Mouse (Mus musculus): ENCODE results near the gene Zfp2. TPM values are rescaled to one million over a fixed set of nuclear protein-coding genes. Genes with fewer than 3 reads are reported as not detected.

The Zfp2 gene
- total RNA-seq, 1 experiment, result 6.3 TPM

DNA sequence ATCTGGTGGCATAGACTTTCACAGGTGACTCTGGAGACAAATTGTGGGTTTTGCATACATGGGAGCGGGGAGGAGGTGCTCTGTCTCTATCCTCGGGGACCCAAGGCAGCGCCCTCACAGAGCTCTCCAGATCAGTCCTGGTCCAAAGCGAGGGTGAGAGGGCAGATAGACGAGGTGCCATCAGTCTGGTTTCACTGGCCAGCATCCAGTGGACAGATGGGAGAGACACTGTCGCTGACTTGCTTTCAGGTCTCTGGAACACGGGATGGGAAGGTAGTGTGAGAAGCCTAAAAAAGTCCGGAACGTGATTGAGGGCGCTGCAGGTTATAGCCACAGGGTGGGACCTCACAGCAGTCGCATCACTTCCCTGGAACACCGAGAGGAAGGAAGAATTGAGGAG, 26.4 kb upstream of the Zfp2 start:
- Histone ChIP-seq H3K9me3 (ENCODE audit: control insufficient read depth, insufficient read depth, low read depth, low read length) (no peaks in the 10 kb centered on the region), H3K9ac (ENCODE audit: insufficient read depth, low read depth, low read length, poor library complexity, severe bottlenecking) (0 out of 2 replicates have a peak overlapping the region, but pooled peaks have one; percentile 3), H3K36me3 (ENCODE audit: control insufficient read depth, insufficient read depth, low read length, poor library complexity, severe bottlenecking) (no peaks in the 10 kb centered on the region), H3K4me3 (ENCODE audit: insufficient read depth in 1 of 2, low read depth in 1 of 2, low read length in 2 of 2, poor library complexity in 1 of 2, severe bottlenecking in 1 of 2) (no peak overlapping the region), H3K4me1 (ENCODE audit: control insufficient read depth in 2 of 2, insufficient read depth in 2 of 2, low read length in 2 of 2, poor library complexity in 1 of 2) (no peaks in the 10 kb centered on the region), H3K27ac (ENCODE audit: insufficient read depth, low read depth, low read length, poor library complexity, severe bottlenecking) (no peak overlapping the region)
- in situ Hi-C loops (cut with MboI; ENCODE audit: low sequenced_read_pairs in 2 of 2, unreplicated experiment in 2 of 2), result loop anchor here in 1 of 2 experiments (5.0 kb wide), 1 partner anchor 110 kb away; no protein-coding TSS in a partner anchor
- no peak for DNase-seq (ENCODE audit: low read depth, low spot score)
- TF ChIP-seq HCFC1 (IDR thresholded peaks at IDR 0.05; ENCODE audit: borderline replicate concordance, insufficient read depth, low read length) (no peak), CHD2 (IDR thresholded peaks at IDR 0.05; ENCODE audit: low read depth, low read length) (no peak), ZNF384 (IDR thresholded peaks at IDR 0.05; ENCODE audit: low read depth, low read length) (no peak), ZC3H11A (IDR thresholded peaks at IDR 0.05; ENCODE audit: borderline replicate concordance, low read depth, low read length) (no peak), MAFK (IDR thresholded peaks at IDR 0.05; ENCODE audit: insufficient read depth, low read depth, low read length) (no peak)

DNA sequence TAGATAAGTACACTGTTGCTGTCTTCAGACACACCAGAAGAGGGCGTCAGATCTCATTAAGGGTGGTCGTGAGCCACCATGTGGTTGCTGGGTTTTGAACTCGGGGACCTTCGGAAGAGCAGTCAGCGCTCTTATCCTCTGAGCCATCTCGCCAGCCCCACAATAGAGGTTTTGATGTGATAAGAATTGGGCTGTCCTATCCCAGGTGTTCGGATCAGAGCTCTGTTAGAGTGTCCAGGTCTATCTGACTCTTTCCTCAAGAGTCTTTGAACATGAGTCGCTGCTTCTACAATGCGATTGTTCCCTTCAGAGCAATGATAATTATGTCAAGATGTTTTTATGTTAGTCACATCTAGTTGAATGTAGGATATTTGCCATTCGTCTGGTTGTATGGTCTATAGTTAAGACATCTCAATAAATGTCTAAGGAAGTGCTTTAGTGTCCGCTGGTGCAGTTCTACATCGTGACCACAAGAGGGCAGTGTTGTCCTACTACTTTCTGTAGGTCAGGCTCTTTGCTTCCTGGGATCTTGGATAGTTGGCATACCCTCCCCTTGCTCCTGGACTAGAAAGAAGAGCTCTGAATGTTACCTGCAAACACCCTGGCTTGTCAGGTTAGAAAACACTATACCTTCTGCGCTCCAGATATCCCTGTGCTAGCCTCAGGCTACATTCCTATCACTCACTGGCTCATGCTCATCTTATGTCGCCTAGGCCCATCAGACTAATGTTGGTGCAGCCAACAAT, 23.8 kb upstream of the Zfp2 start:
- in situ Hi-C loops (cut with MboI; ENCODE audit: low sequenced_read_pairs in 2 of 2, unreplicated experiment in 2 of 2), result loop anchor here in 1 of 2 experiments (5.0 kb wide), 1 partner anchor 113 kb away; no protein-coding TSS in a partner anchor
- peak; percentile 93 for TF ChIP-seq ZC3H11A (IDR thresholded peaks at IDR 0.05; ENCODE audit: borderline replicate concordance, low read depth, low read length)
- no peak for TF ChIP-seq HCFC1 (IDR thresholded peaks at IDR 0.05; ENCODE audit: borderline replicate concordance, insufficient read depth, low read length)
- peak; percentile 60 for DNase-seq (ENCODE audit: low read depth, low spot score)

DNA sequence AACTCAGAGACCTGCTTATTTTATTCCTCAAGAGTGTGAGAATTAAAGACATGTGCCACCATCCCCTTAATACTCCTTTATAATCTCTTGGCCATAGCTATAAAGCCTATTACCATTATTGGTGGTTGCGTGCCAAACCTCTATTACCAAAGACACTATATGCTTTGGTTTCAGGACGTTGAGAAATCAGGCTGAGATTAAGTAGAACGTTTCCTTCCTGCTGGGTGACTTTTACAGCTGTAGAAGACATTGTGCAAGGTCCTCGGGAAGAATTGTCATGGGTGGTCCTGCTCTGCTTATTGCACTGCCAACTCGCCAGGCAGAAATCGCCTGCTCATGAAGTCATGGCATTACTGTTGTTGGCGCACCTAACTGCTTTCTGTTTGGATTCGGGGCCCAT, 22.5 kb upstream of the Zfp2 start:
- DNase-seq (ENCODE audit: low read depth, low spot score), result no peak
- Histone ChIP-seq H3K4me3 (ENCODE audit: insufficient read depth in 1 of 2, low read depth in 1 of 2, low read length in 2 of 2, poor library complexity in 1 of 2, severe bottlenecking in 1 of 2) (no peak overlapping the region), H3K9me3 (ENCODE audit: control insufficient read depth, insufficient read depth, low read depth, low read length) (no peaks in the 10 kb centered on the region), H3K4me1 (ENCODE audit: control insufficient read depth in 2 of 2, insufficient read depth in 2 of 2, low read length in 2 of 2, poor library complexity in 1 of 2) (no peaks in the 10 kb centered on the region), H3K36me3 (ENCODE audit: control insufficient read depth, insufficient read depth, low read length, poor library complexity, severe bottlenecking) (no peaks in the 10 kb centered on the region), H3K9ac (ENCODE audit: insufficient read depth, low read depth, low read length, poor library complexity, severe bottlenecking) (no peak overlapping the region), H3K27ac (ENCODE audit: insufficient read depth, low read depth, low read length, poor library complexity, severe bottlenecking) (no peak overlapping the region)
- in situ Hi-C loops (cut with MboI; ENCODE audit: low sequenced_read_pairs in 2 of 2, unreplicated experiment in 2 of 2), result no loop called here
- TF ChIP-seq ZNF384 (IDR thresholded peaks at IDR 0.05; ENCODE audit: low read depth, low read length) (no peak), HCFC1 (IDR thresholded peaks at IDR 0.05; ENCODE audit: borderline replicate concordance, insufficient read depth, low read length) (no peak), CHD2 (IDR thresholded peaks at IDR 0.05; ENCODE audit: low read depth, low read length) (no peak), MAFK (IDR thresholded peaks at IDR 0.05; ENCODE audit: insufficient read depth, low read depth, low read length) (no peak), ZC3H11A (IDR thresholded peaks at IDR 0.05; ENCODE audit: borderline replicate concordance, low read depth, low read length) (no peak)

More for the DNA sequence above, 23.8 kb upstream of the Zfp2 start:
- Histone ChIP-seq H3K4me1 (ENCODE audit: control insufficient read depth in 2 of 2, insufficient read depth in 2 of 2, low read length in 2 of 2, poor library complexity in 1 of 2) (no peaks in the 10 kb centered on the region), H3K9ac (ENCODE audit: insufficient read depth, low read depth, low read length, poor library complexity, severe bottlenecking) (no peak overlapping the region), H3K36me3 (ENCODE audit: control insufficient read depth, insufficient read depth, low read length, poor library complexity, severe bottlenecking) (no peaks in the 10 kb centered on the region), H3K4me3 (ENCODE audit: insufficient read depth in 1 of 2, low read depth in 1 of 2, low read length in 2 of 2, poor library complexity in 1 of 2, severe bottlenecking in 1 of 2) (no peak overlapping the region), H3K9me3 (ENCODE audit: control insufficient read depth, insufficient read depth, low read depth, low read length) (no peaks in the 10 kb centered on the region), H3K27ac (ENCODE audit: insufficient read depth, low read depth, low read length, poor library complexity, severe bottlenecking) (no peak overlapping the region)

GRCm38 (mm10) chr11:50932040-50932439, 16.1 kb upstream of the Zfp2 start:
- DNase-seq (ENCODE audit: low read depth, low spot score), result no peak
- Histone ChIP-seq H3K4me3 (ENCODE audit: insufficient read depth in 1 of 2, low read depth in 1 of 2, low read length in 2 of 2, poor library complexity in 1 of 2, severe bottlenecking in 1 of 2) (no peak overlapping the region), H3K4me1 (ENCODE audit: control insufficient read depth in 2 of 2, insufficient read depth in 2 of 2, low read length in 2 of 2, poor library complexity in 1 of 2) (peaks cover 0 to 2% of the 10 kb centered on the region in 2 experiments; a peak in 1 of 4 replicates), H3K9me3 (ENCODE audit: control insufficient read depth, insufficient read depth, low read depth, low read length) (no peaks in the 10 kb centered on the region), H3K9ac (ENCODE audit: insufficient read depth, low read depth, low read length, poor library complexity, severe bottlenecking) (no peak overlapping the region), H3K36me3 (ENCODE audit: control insufficient read depth, insufficient read depth, low read length, poor library complexity, severe bottlenecking) (no peaks in the 10 kb centered on the region), H3K27ac (ENCODE audit: insufficient read depth, low read depth, low read length, poor library complexity, severe bottlenecking) (no peak overlapping the region)
- in situ Hi-C loops (cut with MboI; ENCODE audit: low sequenced_read_pairs in 2 of 2, unreplicated experiment in 2 of 2), result no loop called here
- TF ChIP-seq ZC3H11A (IDR thresholded peaks at IDR 0.05; ENCODE audit: borderline replicate concordance, low read depth, low read length) (no peak), HCFC1 (IDR thresholded peaks at IDR 0.05; ENCODE audit: borderline replicate concordance, insufficient read depth, low read length) (no peak)
